Mouse (Mus musculus): ENCODE measurements around the gene Lce3e.

- no peak for TF ChIP-seq CHD2 (IDR thresholded peaks at IDR 0.05; ENCODE audit: low read depth, low read length)
- TF ChIP-seq ZNF384 (IDR thresholded peaks at IDR 0.05; ENCODE audit: low read depth, low read length): no peak
- TF ChIP-seq ZC3H11A (IDR thresholded peaks at IDR 0.05; ENCODE audit: borderline replicate concordance, low read depth, low read length): no peak
- no peak for TF ChIP-seq HCFC1 (IDR thresholded peaks at IDR 0.05; ENCODE audit: borderline replicate concordance, insufficient read depth, low read length)
These were observed 48.7 kb downstream of the Lce3e start, which contains the start of gene Crct1 for GRCm38 (mm10) chr3:93015460-93016104.

Data from ES-E14 (cell line).